Mouse (Mus musculus) testis, postnatal 10 days (tissue): Measurements from ENCODE around the gene Ado.

Experiments
- DNase-seq: peaks from one replicate; pipeline ENCODE4 v3.0.0; 2021; ENCODE audit warnings: low spot score

Ado gene

GRCm38 (mm10) chr10:67536621-67537141 lies 12.1 kb downstream of the Ado start:
- peak; percentile 77 for DNase-seq

GRCm38 (mm10) chr10:67535972-67536371 lies 12.8 kb downstream of the Ado start:
- peak; percentile 86 for DNase-seq

DNA sequence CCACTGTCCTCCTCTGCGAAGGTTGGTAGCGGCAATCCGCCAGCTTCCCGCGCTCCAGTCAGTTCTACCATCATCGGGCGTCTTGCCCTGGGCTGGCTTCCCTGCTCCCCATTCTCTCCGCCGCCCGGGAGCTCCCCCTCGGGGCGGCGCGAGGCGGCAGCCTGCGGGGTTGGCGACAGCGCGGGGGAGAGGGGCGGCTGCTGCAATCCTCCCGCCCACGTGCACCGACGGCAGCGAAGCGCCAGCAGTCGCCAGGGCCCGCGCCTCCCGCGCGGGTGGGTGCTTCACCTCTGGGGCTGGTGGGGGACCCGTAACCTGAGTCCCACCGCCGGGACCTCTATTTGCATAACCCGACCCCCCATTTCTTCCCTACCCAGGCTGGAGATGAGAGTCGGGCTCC lies 13.5 kb downstream of the Ado start, which contains the start of gene Egr2:
TSS of gene Egr2 (plus strand) at position 220 of the 400 bp plus-strand sequence.
- DNase-seq = peak; percentile 58

DNA sequence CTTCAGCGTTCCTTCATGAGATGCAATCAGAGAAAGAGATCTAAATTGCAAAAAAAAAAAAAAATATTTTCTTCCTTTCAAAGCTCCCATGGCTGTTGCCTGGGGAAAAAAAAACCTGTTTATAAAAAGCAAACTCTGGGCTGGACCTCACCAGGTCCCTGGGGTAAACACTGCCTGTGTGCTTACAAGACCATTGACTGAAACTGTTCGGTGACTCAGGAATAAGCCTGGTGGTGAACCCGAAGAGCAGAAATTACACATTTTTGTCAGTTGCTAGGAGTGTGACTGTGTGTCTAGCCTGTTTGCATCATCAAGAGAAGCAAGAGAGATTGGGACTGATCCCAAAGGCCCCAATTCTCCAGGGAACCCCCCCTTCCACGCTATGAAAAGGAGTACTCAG lies 19.0 kb downstream of the Ado start:
- DNase-seq = no peak

- DNase-seq = no peak
These were observed 22.3 kb downstream of the Ado start for GRCm38 (mm10) chr10:67526435-67526834.

GRCm38 (mm10) chr10:67524694-67525093 lies 24.1 kb downstream of the Ado start:
- DNase-seq = no peak

GRCm38 (mm10) chr10:67524130-67524529 lies 24.6 kb downstream of the Ado start:
- DNase-seq = no peak

DNA sequence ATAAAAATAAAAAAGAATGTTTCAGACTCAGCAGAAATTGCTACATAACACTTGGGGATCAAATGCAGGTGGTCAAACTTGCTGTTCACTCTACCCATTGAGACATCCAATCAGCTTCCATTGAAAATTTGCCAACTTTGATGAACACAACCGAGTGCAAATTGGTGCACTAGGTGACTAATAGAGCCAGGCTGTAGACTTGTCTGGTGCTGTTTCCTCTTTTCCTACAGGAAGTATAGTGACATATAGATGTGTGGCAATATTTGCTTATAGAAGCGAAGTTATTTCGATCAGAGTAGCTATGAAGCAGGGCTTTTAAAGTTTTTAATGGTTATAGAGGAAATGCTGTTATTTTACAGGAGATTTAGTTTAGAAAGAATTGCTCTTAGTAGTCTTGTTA lies 30.0 kb downstream of the Ado start:
- no peak for DNase-seq

DNA sequence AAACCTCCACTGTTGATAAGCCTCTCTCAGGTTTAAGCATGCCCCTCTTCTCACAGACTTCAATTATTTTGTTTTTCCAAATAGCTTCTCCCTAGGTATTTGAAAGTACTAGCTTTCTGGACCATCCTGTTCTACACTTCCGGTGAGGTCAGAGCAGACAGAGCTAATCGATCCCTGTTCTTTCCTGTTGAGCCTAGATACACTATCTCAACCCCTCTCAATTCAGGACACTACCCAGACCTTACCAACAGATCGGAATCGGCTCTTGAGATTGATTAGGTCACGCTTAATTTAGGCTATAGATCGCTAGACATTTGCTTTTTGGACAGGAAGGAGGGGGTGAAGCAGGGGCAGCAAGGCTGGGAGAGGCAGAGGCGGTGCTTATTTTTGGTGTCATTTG lies 35.9 kb downstream of the Ado start:
- DNase-seq = no peak

GRCm38 (mm10) chr10:67512211-67512610 lies 36.5 kb downstream of the Ado start:
- DNase-seq = peak; percentile 49

GRCm38 (mm10) chr10:67505248-67505647 lies 43.5 kb downstream of the Ado start:
- no peak for DNase-seq

- no peak for DNase-seq
These were observed 44.7 kb downstream of the Ado start for GRCm38 (mm10) chr10:67504046-67504445.

DNA sequence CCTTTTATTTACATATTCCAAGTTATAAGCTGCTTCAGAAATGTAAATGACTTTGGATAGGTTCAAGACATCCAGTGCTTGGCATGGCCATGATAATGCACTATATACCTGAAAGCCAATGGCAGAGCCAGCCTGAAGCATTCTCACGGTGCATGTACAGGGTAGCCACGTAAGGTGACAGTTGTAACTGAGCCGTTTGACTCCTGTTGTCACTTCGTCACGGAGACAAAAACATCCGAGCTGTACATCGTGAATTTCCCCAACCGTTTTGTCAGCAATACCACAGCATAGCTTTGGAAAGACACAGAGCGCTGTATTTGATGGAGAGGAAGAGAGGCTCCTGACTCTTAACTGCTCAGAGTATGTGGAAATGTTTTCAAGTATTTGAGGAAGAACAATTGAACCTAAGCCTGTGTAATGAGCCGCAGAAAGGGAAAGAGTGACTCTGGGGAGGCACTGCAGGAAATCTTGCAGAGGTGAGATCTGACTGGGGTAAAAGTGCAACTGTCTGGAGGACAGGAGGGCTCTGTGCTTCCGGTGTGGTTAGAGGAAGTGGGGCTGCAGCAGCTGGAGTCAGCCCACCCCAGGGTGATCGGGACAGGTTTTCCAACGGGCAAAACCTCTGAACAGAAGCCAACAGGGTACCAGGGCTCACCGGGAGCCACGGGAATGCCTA lies 45.3 kb downstream of the Ado start:
- DNase-seq = no peak

DNA sequence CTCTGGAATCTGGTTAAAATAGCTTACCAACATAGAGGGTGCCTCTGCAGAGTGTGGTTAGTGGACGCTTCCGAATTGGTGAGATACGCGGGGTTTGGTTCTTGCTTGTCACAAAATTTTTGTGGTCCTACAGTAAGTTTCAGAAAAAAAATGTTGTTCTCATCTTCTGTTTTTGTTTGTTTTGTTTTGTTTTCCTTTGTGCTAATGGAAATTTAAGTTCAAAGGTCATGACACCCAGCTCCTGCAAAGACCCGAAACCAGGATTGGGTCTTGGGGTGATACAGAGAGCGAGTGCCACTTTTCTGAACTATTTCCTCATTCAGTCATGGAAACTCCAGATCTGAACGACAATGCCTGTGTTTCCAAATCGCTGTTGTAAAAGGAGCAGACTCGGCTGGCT lies 50.8 kb downstream of the Ado start:
- no peak for DNase-seq

GRCm38 (mm10) chr10:67497144-67497892 lies 51.4 kb downstream of the Ado start:
- no peak for DNase-seq
